Mouse (Mus musculus) neural tube, embryonic 13.5 days (tissue): Measurements from ENCODE around the gene Loxl4. TPM values are rescaled to one million over a fixed set of nuclear protein-coding genes. Genes with fewer than 3 reads are reported as not detected.

Source experiments
- ATAC-seq: fragments of 200-750 bp; cut with Nextera tagmentation; 2 replicates; pipeline ENCODE4 v1.8.0; 2017; ENCODE audit warnings: low read depth, mild to moderate bottlenecking, moderate TSS enrichment, moderate library complexity
- H3K27ac ChIP-seq: fragments of 300-500 bp; sonication (generic); replicated peaks from 2 replicates; pipeline ENCODE4 v1.5.1; 2015; ENCODE audit warnings: moderate library complexity, mild to moderate bottlenecking, inconsistent platforms
- H3K27me3 ChIP-seq: fragments of 300-500 bp; sonication (generic); 2 replicates; pipeline ENCODE4 v1.6.1; 2015; ENCODE audit warnings: mild to moderate bottlenecking, inconsistent platforms
- H3K36me3 ChIP-seq: fragments of 300-500 bp; sonication (generic); 2 replicates; pipeline ENCODE4 v1.6.1; 2015; ENCODE audit warnings: mild to moderate bottlenecking, inconsistent platforms
- H3K4me1 ChIP-seq: fragments of 300-500 bp; sonication (generic); replicated peaks from 2 replicates; pipeline ENCODE4 v1.6.1; 2015; ENCODE audit warnings: inconsistent platforms
- H3K4me2 ChIP-seq: fragments of 300-500 bp; sonication (generic); 2 replicates; pipeline ENCODE4 v1.6.1; 2015; ENCODE audit warnings: inconsistent platforms, mild to moderate bottlenecking, moderate library complexity
- H3K4me3 ChIP-seq: fragments of 300-500 bp; sonication (generic); 2 replicates; pipeline ENCODE4 v1.5.1; 2015; ENCODE audit warnings: mild to moderate bottlenecking, inconsistent platforms
- H3K9ac ChIP-seq: fragments of 300-500 bp; sonication (generic); 2 replicates; pipeline ENCODE4 v1.6.1; 2015; ENCODE audit warnings: moderate library complexity, mild to moderate bottlenecking, inconsistent platforms
- H3K9me3 ChIP-seq: fragments of 300-500 bp; sonication (generic); 2 replicates; pipeline ENCODE4 v1.6.1; 2016; ENCODE audit warnings: inconsistent platforms
- WGBS: fragments of 180-500 bp; shearing (Covaris S2); methylation state at CpG from one replicate; pipeline ENCODE4 v1.1.7; 2015; 5-methylcytosine and 5-hydroxymethylcytosine counted together
- polyA plus RNA-seq: library from polyadenylated mRNA; unstranded; fragments of >200 nt; fragmentation: Nextera tagmentation; extraction: Ambion mirVana; gene quantifications from 2 replicates; pipeline ENCODE4 v1.2.1, GENCODE M21; 2015

Gene Loxl4
- polyA plus RNA-seq, 1 experiment from 2014 or later: 0.21 TPM

- Histone ChIP-seq H3K4me1 (no peaks in the 10 kb centered on the region), H3K36me3 (peaks cover 5% of the 10 kb centered on the region; the same call in 1 of the 2 replicates), H3K27me3 (no peaks in the 10 kb centered on the region), H3K4me2 (no peak overlapping the region), H3K4me3 (no peak overlapping the region), H3K9ac (no peak overlapping the region), H3K27ac (no peak overlapping the region), H3K9me3 (no peaks in the 10 kb centered on the region)
- ATAC-seq: no peak
- 91% methylated on average over 13 of the region's 13 CpGs for WGBS
Measured at GRCm38 (mm10) chr19:42582811-42583370, 29.7 kb downstream of the Loxl4 start.

- Histone ChIP-seq H3K4me2 (no peak overlapping the region), H3K36me3 (peaks cover 5% of the 10 kb centered on the region; the same call in 1 of the 2 replicates), H3K9ac (no peak overlapping the region), H3K9me3 (no peaks in the 10 kb centered on the region), H3K27ac (no peak overlapping the region), H3K4me3 (no peak overlapping the region), H3K4me1 (no peaks in the 10 kb centered on the region), H3K27me3 (no peaks in the 10 kb centered on the region)
- ATAC-seq: no peak
- 57% methylated on average over 4 of the region's 4 CpGs for WGBS
Measured at GRCm38 (mm10) chr19:42580701-42581100, 31.9 kb downstream of the Loxl4 start.

- no peaks in the 10 kb centered on the region for H3K9me3 ChIP-seq
Measured at GRCm38 (mm10) chr19:42578631-42579030, 34.0 kb downstream of the Loxl4 start.

GRCm38 (mm10) chr19:42576856-42577255, 35.8 kb downstream of the Loxl4 start:
- no peaks in the 10 kb centered on the region for H3K36me3 ChIP-seq
- H3K27me3 ChIP-seq: no peaks in the 10 kb centered on the region
- no peak for ATAC-seq
- WGBS: 75% methylated on average over 1 of the region's 1 CpGs
- H3K4me2 ChIP-seq: no peak overlapping the region
- no peak overlapping the region for H3K9ac ChIP-seq
- H3K4me3 ChIP-seq: no peak overlapping the region
- 0 out of 2 replicates have a peak, but pooled peaks cover 4% of the 10 kb centered on the region for H3K4me1 ChIP-seq
- H3K9me3 ChIP-seq: no peaks in the 10 kb centered on the region
- no peak overlapping the region for H3K27ac ChIP-seq

More at GRCm38 (mm10) chr19:42578631-42579030, 34.0 kb downstream of the Loxl4 start:
- Histone ChIP-seq H3K27me3 (no peaks in the 10 kb centered on the region), H3K4me1 (no peaks in the 10 kb centered on the region), H3K27ac (no peak overlapping the region), H3K4me3 (no peak overlapping the region), H3K9ac (no peak overlapping the region), H3K4me2 (no peak overlapping the region), H3K36me3 (peaks cover 4% of the 10 kb centered on the region; the same call in 1 of the 2 replicates)
- WGBS: 86% methylated on average over 4 of the region's 4 CpGs
- ATAC-seq: no peak

GRCm38 (mm10) chr19:42575317-42575716, 37.3 kb downstream of the Loxl4 start:
- Histone ChIP-seq H3K36me3 (no peaks in the 10 kb centered on the region), H3K27ac (no peak overlapping the region), H3K4me1 (peaks cover 14% of the 10 kb centered on the region), H3K9me3 (no peaks in the 10 kb centered on the region), H3K9ac (no peak overlapping the region), H3K4me3 (no peak overlapping the region), H3K27me3 (no peaks in the 10 kb centered on the region), H3K4me2 (no peak overlapping the region)
- ATAC-seq: no peak
- WGBS: 89% methylated on average over 2 of the region's 2 CpGs

- no peaks in the 10 kb centered on the region for H3K27me3 ChIP-seq
- H3K36me3 ChIP-seq: no peaks in the 10 kb centered on the region
- no peaks in the 10 kb centered on the region for H3K9me3 ChIP-seq
- peaks cover 14% of the 10 kb centered on the region for H3K4me1 ChIP-seq
- ATAC-seq: no peak
- 0 out of 2 replicates have a peak overlapping the region, but pooled peaks have one; percentile 10 for H3K27ac ChIP-seq
- H3K9ac ChIP-seq: no peak overlapping the region; the same call in 1 of the 2 replicates
- no peak overlapping the region for H3K4me3 ChIP-seq
- no peak overlapping the region for H3K4me2 ChIP-seq
- WGBS: 68% methylated on average over 4 of the region's 4 CpGs
Measured at GRCm38 (mm10) chr19:42571291-42571690, 41.3 kb downstream of the Loxl4 start.

- no peaks in the 10 kb centered on the region for H3K27me3 ChIP-seq
- no peaks in the 10 kb centered on the region for H3K9me3 ChIP-seq
- H3K4me1 ChIP-seq: peaks cover 14% of the 10 kb centered on the region
- H3K36me3 ChIP-seq: 0 out of 2 replicates have a peak, but pooled peaks cover under 1% of the 10 kb centered on the region
- no peak overlapping the region for H3K27ac ChIP-seq
- no peak overlapping the region for H3K4me3 ChIP-seq
- H3K9ac ChIP-seq: no peak overlapping the region
- no peak overlapping the region for H3K4me2 ChIP-seq
- no peak for ATAC-seq
- WGBS: 86% methylated on average over 2 of the region's 2 CpGs
Measured at GRCm38 (mm10) chr19:42569076-42569475, 43.5 kb downstream of the Loxl4 start.

- H3K4me2 ChIP-seq: no peak overlapping the region
- no peaks in the 10 kb centered on the region for H3K9me3 ChIP-seq
- H3K4me1 ChIP-seq: peaks cover 10% of the 10 kb centered on the region
- no peak overlapping the region for H3K9ac ChIP-seq
- H3K27me3 ChIP-seq: no peaks in the 10 kb centered on the region
- no peak overlapping the region for H3K27ac ChIP-seq
- ATAC-seq: no peak
- H3K36me3 ChIP-seq: peaks cover 16% of the 10 kb centered on the region; the same call in 1 of the 2 replicates
- no peak overlapping the region for H3K4me3 ChIP-seq
Measured at GRCm38 (mm10) chr19:42567020-42567419, 45.6 kb downstream of the Loxl4 start.

- Histone ChIP-seq H3K4me1 (peaks cover 10% of the 10 kb centered on the region), H3K9ac (no peak overlapping the region), H3K27ac (no peak overlapping the region), H3K36me3 (peaks cover 16% of the 10 kb centered on the region; the same call in 1 of the 2 replicates), H3K4me3 (no peak overlapping the region), H3K4me2 (no peak overlapping the region), H3K27me3 (no peaks in the 10 kb centered on the region), H3K9me3 (no peaks in the 10 kb centered on the region)
- ATAC-seq: no peak
- 93% methylated on average over 4 of the region's 4 CpGs for WGBS
Measured at GRCm38 (mm10) chr19:42566283-42567019, 46.2 kb downstream of the Loxl4 start.

- no peaks in the 10 kb centered on the region for H3K9me3 ChIP-seq
- no peak overlapping the region for H3K4me2 ChIP-seq
- WGBS: 90% methylated on average over 3 of the region's 3 CpGs
- no peaks in the 10 kb centered on the region for H3K4me1 ChIP-seq
- no peaks in the 10 kb centered on the region for H3K27me3 ChIP-seq
- H3K27ac ChIP-seq: no peak overlapping the region
- peaks cover 16% of the 10 kb centered on the region; the same call in 1 of the 2 replicates for H3K36me3 ChIP-seq
- H3K4me3 ChIP-seq: no peak overlapping the region
- ATAC-seq: no peak
- no peak overlapping the region for H3K9ac ChIP-seq
Measured at GRCm38 (mm10) chr19:42563726-42564270, 48.8 kb downstream of the Loxl4 start.

- Histone ChIP-seq H3K4me2 (no peak overlapping the region), H3K27me3 (no peaks in the 10 kb centered on the region), H3K9me3 (no peaks in the 10 kb centered on the region), H3K9ac (no peak overlapping the region), H3K4me1 (no peaks in the 10 kb centered on the region), H3K27ac (no peak overlapping the region), H3K36me3 (peaks cover 16% of the 10 kb centered on the region; the same call in 1 of the 2 replicates), H3K4me3 (no peak overlapping the region)
- 96% methylated on average over 3 of the region's 3 CpGs for whole genome bisulfite sequencing
- ATAC-seq: no peak
Measured at GRCm38 (mm10) chr19:42562981-42563380, 49.6 kb downstream of the Loxl4 start.

GRCm38 (mm10) chr19:42561991-42562390, 50.6 kb downstream of the Loxl4 start:
- 92% methylated on average over 1 of the region's 1 CpGs for WGBS
- Histone ChIP-seq H3K36me3 (peaks cover 16% of the 10 kb centered on the region; the same call in 1 of the 2 replicates), H3K4me1 (no peaks in the 10 kb centered on the region), H3K9me3 (no peaks in the 10 kb centered on the region), H3K27me3 (no peaks in the 10 kb centered on the region), H3K4me2 (no peak overlapping the region), H3K4me3 (no peak overlapping the region), H3K9ac (no peak overlapping the region), H3K27ac (no peak overlapping the region)
- no peak for ATAC-seq
